Mouse (Mus musculus) liver, embryonic 15.5 days (tissue): Measurements from ENCODE around the gene Brd9. TPM values are rescaled to one million over a fixed set of nuclear protein-coding genes. Genes with fewer than 3 reads are reported as not detected.

Source experiments
- microRNA-seq: library from miRNA; unstranded; fragments of <30 nt; microRNA quantifications from one replicate; pipeline ENCODE4, GENCODE M21; 2016
- polyA plus RNA-seq: library from polyadenylated mRNA; unstranded; fragments of >200 nt; fragmentation: Nextera tagmentation; extraction: Ambion mirVana; gene quantifications from 2 replicates; pipeline ENCODE4 v1.2.1, GENCODE M21; 2015

Brd9 gene
- polyA plus RNA-seq, 1 experiment from 2014 or later = 12.4 TPM

Small RNA genes lying within 50 kb of the gene (microRNA-seq; reads per million reads assigned to microRNA genes)
- not detected for gene Gm25197

Other genes with a start within 250 kb of the Brd9 start
- 0.83 and 1.0 TPM in 2 replicates for gene Slc6a19, start 232.9 kb upstream of the Brd9 start, polyA plus RNA-seq
- 9.2 and 11.2 TPM in 2 replicates for gene Slc12a7, start 204.7 kb upstream of the Brd9 start, polyA plus RNA-seq
- 0.12 and 0.20 TPM in 2 replicates for gene Nkd2, start 90.2 kb upstream of the Brd9 start, polyA plus RNA-seq
- gene Trip13, start within 50 bp of the Brd9 start, polyA plus RNA-seq = 16.0 and 17.6 TPM in 2 replicates
- not detected in 2 replicates for gene Zdhhc11, start 26.0 kb downstream of the Brd9 start, polyA plus RNA-seq
- gene Tppp, start 71.6 kb downstream of the Brd9 start, polyA plus RNA-seq = 0.32 and 0.40 TPM in 2 replicates
- gene Cep72, start 124.5 kb downstream of the Brd9 start, polyA plus RNA-seq = 6.8 and 7.2 TPM in 2 replicates
- gene Slc9a3, start 183.6 kb downstream of the Brd9 start, polyA plus RNA-seq = not detected in 2 replicates